Mouse (Mus musculus): ENCODE measurements at regions not wholly inside any gene's neighbourhood (a gene's known extent, or its start where the extent isn't known, plus 50 kb on each side); places are given as distances from the start of the nearest gene placed in this dataset.

GRCm38 (mm10) chr19:14373996-14374395 is 223.9 kb downstream of the Tle4 start:
- no peak for TF ChIP-seq POLR2A (IDR thresholded peaks at IDR 0.05; ENCODE audit: low read depth, low read length)
- no peak for TF ChIP-seq CTCF (IDR thresholded peaks at IDR 0.05; ENCODE audit: extremely low read depth, insufficient read depth, insufficient read length, insufficient replicate concordance)

Data from spleen, adult 2 months (tissue).